Mouse (Mus musculus): ENCODE data around the gene Adap2.

DNA sequence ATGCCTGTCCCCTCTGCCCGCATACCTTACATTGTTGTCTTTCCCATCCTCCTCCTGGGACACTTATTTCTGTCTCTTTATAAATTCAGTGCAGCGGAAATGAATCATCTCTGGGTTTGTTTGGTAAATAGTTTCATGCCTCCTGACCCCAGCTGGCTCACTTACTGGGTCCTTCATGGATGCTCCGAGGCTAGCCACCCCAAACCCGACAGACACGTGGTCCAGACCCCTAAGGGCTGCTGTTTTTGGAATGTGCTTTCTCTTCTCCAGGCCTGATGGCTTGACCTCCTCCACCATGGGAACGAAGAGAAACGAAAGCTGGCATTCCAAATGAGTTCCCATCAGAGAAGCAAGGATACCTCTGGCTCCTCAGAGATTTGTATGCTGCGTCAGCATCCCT, 1.5 kb upstream of the Adap2 start:
- TF ChIP-seq POLR2A (IDR thresholded peaks at IDR 0.05; ENCODE audit: control insufficient read depth, extremely low read depth, insufficient read depth, low read length, poor library complexity): no peak
- no peak for TF ChIP-seq CTCF (IDR thresholded peaks at IDR 0.05; ENCODE audit: borderline replicate concordance, control insufficient read depth, extremely low read depth, insufficient read depth, low read length, poor library complexity)

Data from thymus, adult 2 months (tissue).